Comparison of ENCODE assay signal across 30 mouse cellular contexts in genomic region chr4:28906985-28907384, GRCm38 (mm10).
"Had no signal": no experiment of that assay in that cellular context is flagged by ENCODE, and none has a peak within 500 bp of the region (broad histone marks: within the 10 kb centered on the region; RNA-seq: fewer than 3 reads in every experiment).

No protein-coding gene starts in this region.

- H3K36me3 ChIP-seq: limb, embryonic 10.5 days; limb, embryonic 12.5 days; limb, embryonic 13.5 days; limb, embryonic 15.5 days; liver, embryonic 12.5 days; liver, embryonic 13.5 days; liver, embryonic 15.5 days; lung, embryonic 15.5 days; midbrain, embryonic 13.5 days; midbrain, embryonic 15.5 days; neural tube, embryonic 12.5 days had no signal

- H3K27ac ChIP-seq: left cerebral cortex, adult 2 months; limb, embryonic 10.5 days; limb, embryonic 12.5 days; limb, embryonic 13.5 days; limb, embryonic 15.5 days; liver, embryonic 12.5 days; liver, embryonic 13.5 days; liver, embryonic 14.5 days; liver, embryonic 15.5 days; lung, embryonic 15.5 days; macrophage; midbrain, embryonic 13.5 days; midbrain, embryonic 15.5 days; neural tube, embryonic 12.5 days had no signal

- H3K4me1 ChIP-seq: limb, embryonic 10.5 days; limb, embryonic 12.5 days; limb, embryonic 13.5 days; limb, embryonic 15.5 days; liver, embryonic 12.5 days; liver, embryonic 13.5 days; liver, embryonic 15.5 days; lung, embryonic 15.5 days; megakaryocyte, embryonic 14.5 days; midbrain, embryonic 15.5 days; neural tube, embryonic 12.5 days had no signal

- H3K9ac ChIP-seq: limb, embryonic 12.5 days; limb, embryonic 13.5 days; limb, embryonic 15.5 days; liver, embryonic 12.5 days; liver, embryonic 13.5 days; liver, embryonic 14.5 days; liver, embryonic 15.5 days; liver, postnatal 0 days; lung, embryonic 14.5 days; lung, embryonic 15.5 days; midbrain, embryonic 13.5 days; midbrain, embryonic 15.5 days; neural tube, embryonic 12.5 days had no signal

- H3K27me3 ChIP-seq: limb, embryonic 12.5 days; limb, embryonic 13.5 days; limb, embryonic 15.5 days; liver, embryonic 12.5 days; liver, embryonic 13.5 days; liver, embryonic 15.5 days; lung, embryonic 15.5 days; megakaryocyte, embryonic 14.5 days; midbrain, embryonic 13.5 days; midbrain, embryonic 15.5 days; neural tube, embryonic 12.5 days had no signal

- H3K4me2 ChIP-seq: limb, embryonic 12.5 days; limb, embryonic 13.5 days; limb, embryonic 15.5 days; liver, embryonic 11.5 days; liver, embryonic 12.5 days; liver, embryonic 13.5 days; liver, embryonic 15.5 days; lung, embryonic 14.5 days; lung, embryonic 15.5 days; midbrain, embryonic 13.5 days; midbrain, embryonic 15.5 days; neural tube, embryonic 12.5 days had no signal

- H3K9me3 ChIP-seq: limb, embryonic 10.5 days; limb, embryonic 12.5 days; limb, embryonic 13.5 days; limb, embryonic 15.5 days; liver, embryonic 12.5 days; liver, embryonic 13.5 days; liver, embryonic 15.5 days; lung, embryonic 15.5 days; megakaryocyte, embryonic 14.5 days; midbrain, embryonic 13.5 days; midbrain, embryonic 15.5 days; neural tube, embryonic 12.5 days had no signal

- DNase-seq: left cerebral cortex, postnatal 4 days; liver; liver, embryonic 13.5 days; liver, postnatal 0 days; lung, adult 18-20 months; lung, adult 2 months; lung, embryonic 14.5 days; lung, postnatal 10 days; lung, postnatal 14 days; lung, postnatal 36 days; lung, postnatal 4 days; midbrain, embryonic 14.5 days had no signal

- H3K4me3 ChIP-seq: left cerebral cortex, adult 2 months; limb, embryonic 10.5 days; limb, embryonic 12.5 days; limb, embryonic 13.5 days; limb, embryonic 15.5 days; liver, embryonic 12.5 days; liver, embryonic 13.5 days; liver, embryonic 15.5 days; lung, embryonic 15.5 days; megakaryocyte, embryonic 14.5 days; midbrain, embryonic 13.5 days; midbrain, embryonic 15.5 days; myocyte; neural tube, embryonic 12.5 days had no signal

- ATAC-seq: liver, embryonic 12.5 days; liver, postnatal 0 days; lung, postnatal 0 days; midbrain, embryonic 13.5 days; midbrain, embryonic 15.5 days; midbrain, embryonic 16.5 days had no signal
